Mouse (Mus musculus) cortical plate, adult 2 months (tissue): ENCODE measurements around the gene Obscn. TPM values are rescaled to one million over a fixed set of nuclear protein-coding genes. Genes with fewer than 3 reads are reported as not detected.
"Not testable (repeated sequence)": the region's sequence is repeated elsewhere in the genome, so short reads cannot be mapped to it uniquely, and the experiment has no call there.

Source experiments
- H3K27ac ChIP-seq: fragments of 200-500 bp; 2 replicates; pipeline ENCODE4 v1.5.1; 2012; ENCODE audit warnings: low read length, control low read depth, inconsistent platforms; ENCODE audit not compliant: insufficient read depth
- H3K4me1 ChIP-seq: fragments of 200-500 bp; 2 replicates; pipeline ENCODE4 v1.6.1; 2011; ENCODE audit warnings: low read length; ENCODE audit not compliant: control insufficient read depth, insufficient read depth
- H3K4me3 ChIP-seq: fragments of 200-500 bp; 2 replicates; pipeline ENCODE4 v1.5.1; 2011; ENCODE audit warnings: mild to moderate bottlenecking, low read length, control low read depth; ENCODE audit not compliant: insufficient read depth
- CTCF ChIP-seq: fragments of 200-500 bp; IDR thresholded peaks from 2 replicates; pipeline ENCODE4 v1.5.1; 2011; ENCODE audit warnings: mild to moderate bottlenecking, control low read depth, low read length; ENCODE audit not compliant: insufficient read depth; ENCODE audit errors: extremely low read depth
- POLR2A ChIP-seq: fragments of 200-500 bp; IDR thresholded peaks from 2 replicates; pipeline ENCODE4 v1.6.1; 2011; ENCODE audit warnings: mild to moderate bottlenecking, low read length, control low read depth; ENCODE audit not compliant: insufficient read depth; ENCODE audit errors: extremely low read depth
- polyA plus RNA-seq: library from polyadenylated mRNA; depleted of rRNA; stranded (reverse); fragments of >200 nt; gene quantifications from 2 replicates; pipeline ENCODE4 v1.2.3, GENCODE M21; 2012

Gene Obscn
- polyA plus RNA-seq, 1 experiment = 2.2 TPM

DNA sequence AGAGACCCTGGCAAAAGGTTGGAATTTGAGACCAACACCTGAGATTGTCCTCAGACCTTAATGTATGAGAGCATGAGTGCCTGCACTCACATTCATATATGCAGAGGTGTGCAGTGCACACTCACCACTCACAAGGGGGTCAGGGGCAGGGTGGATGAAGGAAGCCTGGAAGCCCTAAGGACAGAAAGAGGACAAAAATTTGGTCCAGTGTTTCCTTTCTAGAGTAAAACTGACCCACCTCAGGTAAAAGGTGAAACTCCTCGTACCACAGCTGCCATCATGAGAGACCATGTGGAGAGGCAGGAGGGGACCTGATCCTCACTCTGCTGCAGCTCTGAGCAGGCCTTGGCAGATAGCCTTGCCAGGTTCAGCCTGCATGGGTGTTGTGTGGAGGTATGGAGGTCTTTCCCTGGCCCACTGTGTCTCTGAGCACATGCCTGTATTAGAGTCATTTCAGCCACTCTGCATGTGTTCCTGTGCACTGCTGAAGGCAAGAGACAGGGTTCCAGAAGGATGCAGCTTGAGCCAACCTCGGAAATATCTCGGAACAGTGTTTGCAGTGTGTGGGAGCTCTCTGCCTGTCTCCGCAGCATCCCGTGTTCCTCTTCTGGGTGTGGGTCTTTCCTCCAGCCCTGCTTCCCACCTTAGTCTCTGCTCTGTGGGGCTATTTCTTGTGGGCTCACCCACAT, 178.8 kb downstream of the Obscn start:
- TF ChIP-seq CTCF (no peak), POLR2A (no peak)
- Histone ChIP-seq H3K4me3 (peak overlapping the region; percentile 76), H3K4me1 (peaks cover 4% of the 10 kb centered on the region; the same call in 1 of the 2 replicates), H3K27ac (0 out of 2 replicates have a peak overlapping the region, but pooled peaks have one; percentile 20)

DNA sequence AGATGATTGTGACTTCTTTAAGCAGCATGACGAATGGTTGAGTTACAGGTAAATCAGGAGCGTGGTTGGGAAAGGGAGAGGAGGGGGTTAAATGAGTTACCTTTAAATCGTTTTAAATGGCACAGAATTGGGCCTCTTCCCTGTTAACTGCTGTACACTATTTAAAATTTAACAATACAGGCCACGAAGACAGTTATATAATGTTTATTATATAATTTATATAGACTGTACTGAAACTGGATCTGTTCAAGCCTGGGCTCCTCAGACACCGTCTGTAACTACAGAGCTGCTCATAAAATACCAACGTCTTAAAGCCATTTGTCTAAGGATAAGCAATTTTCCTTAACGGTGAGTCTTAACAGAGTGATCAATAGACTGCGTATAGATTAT, 180.3 kb downstream of the Obscn start:
- Histone ChIP-seq H3K4me3 (peak overlapping the region; percentile 76), H3K27ac (no peak overlapping the region), H3K4me1 (peaks cover 4% of the 10 kb centered on the region; the same call in 1 of the 2 replicates)
- TF ChIP-seq CTCF (no peak), POLR2A (no peak)

DNA sequence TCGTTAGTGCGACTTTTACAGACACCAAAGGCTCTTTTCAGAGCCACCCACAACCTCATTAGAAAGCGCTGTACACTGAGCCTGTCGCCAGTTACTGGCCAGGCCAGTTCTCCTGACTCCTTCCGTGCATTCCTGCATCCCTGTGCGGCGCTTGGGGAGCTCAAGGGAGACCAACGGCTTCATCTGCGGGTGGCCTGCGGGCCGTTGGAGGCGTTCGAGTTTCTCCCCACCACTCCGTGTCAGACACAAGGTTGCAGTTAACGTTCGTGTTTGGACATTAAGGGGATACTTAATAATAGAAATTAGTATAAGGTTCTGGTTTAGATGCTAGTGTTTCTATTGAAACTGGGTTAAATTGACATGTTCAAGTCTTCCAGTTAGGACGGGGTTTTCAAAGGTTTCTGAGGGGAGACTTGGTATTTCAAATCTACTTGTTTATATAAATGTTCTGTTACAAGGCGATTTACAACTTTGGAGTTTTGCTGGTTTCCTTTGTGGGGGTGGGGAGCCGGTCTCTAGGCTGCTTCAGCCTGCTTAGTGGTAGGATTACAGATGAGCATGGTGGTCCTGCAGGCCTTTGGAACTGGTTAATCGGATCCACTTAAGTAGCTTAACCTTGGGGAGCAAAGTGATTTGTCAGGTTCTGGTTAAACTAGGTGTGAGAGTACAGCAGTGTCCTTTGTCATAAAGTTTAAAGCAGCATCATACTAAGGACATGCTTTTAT, 180.9 kb downstream of the Obscn start:
- peaks cover 4% of the 10 kb centered on the region; the same call in 1 of the 2 replicates for H3K4me1 ChIP-seq
- TF ChIP-seq CTCF = no peak
- no peak for TF ChIP-seq POLR2A
- H3K4me3 ChIP-seq = peak overlapping the region; percentile 76
- H3K27ac ChIP-seq = peak overlapping the region; percentile 95

DNA sequence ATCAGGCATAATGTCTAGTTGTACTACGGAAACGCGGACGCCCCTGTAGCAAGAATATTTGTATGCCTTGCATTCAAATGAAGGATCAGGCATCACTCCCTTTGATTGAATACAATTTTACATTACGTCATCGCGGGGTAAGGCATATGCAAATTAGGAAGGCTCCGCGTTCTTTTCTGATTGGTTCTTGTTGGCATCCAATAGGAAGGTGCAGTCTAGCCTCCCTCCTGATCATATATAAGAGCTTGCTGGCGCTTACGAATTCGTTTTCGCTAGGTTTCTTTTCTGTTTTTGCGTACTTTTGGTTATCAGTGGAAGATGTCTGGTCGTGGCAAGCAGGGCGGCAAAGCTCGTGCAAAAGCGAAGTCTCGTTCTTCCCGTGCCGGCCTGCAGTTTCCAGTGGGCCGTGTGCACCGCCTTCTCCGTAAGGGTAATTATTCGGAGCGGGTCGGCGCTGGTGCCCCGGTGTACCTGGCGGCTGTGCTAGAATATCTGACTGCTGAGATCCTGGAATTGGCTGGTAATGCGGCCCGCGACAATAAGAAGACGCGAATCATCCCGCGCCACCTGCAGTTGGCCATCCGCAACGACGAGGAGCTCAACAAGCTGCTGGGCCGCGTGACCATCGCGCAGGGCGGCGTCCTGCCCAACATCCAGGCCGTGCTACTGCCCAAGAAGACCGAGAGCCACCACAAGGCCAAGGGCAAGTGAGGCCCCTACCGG, 181.6 kb downstream of the Obscn start, which contains the start of the genes Hist3h2a and Trim17:
Gene Hist3h2a, plus strand, starts transcription at position 266 of the 723 bp plus-strand sequence.
Gene Trim17, plus strand, starts transcription at position 266 of the 723 bp plus-strand sequence.
- TF ChIP-seq CTCF (0 out of 2 replicates have a peak, but pooled peaks have one; percentile 24), POLR2A (peak; percentile 87)
- peak within 1 kb of the TSS; percentile 76 for H3K4me3 ChIP-seq
- peaks cover 4% of the 10 kb centered on the region; the same call in 1 of the 2 replicates for H3K4me1 ChIP-seq
- H3K27ac ChIP-seq = peak within 1 kb of the TSS; percentile 95

DNA sequence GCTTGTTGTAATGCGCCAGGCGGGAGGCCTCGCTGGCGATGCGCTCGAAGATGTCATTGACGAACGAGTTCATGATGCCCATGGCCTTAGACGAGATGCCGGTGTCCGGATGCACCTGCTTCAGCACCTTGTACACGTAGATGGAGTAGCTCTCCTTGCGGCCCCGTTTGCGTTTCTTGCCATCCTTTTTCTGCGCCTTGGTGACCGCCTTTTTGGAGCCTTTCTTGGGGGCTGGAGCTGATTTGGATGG, 182.1 kb downstream of the Obscn start:
- not testable (repeated sequence) for H3K4me1 ChIP-seq
- H3K27ac ChIP-seq = peak overlapping the region; percentile 89
- H3K4me3 ChIP-seq = peak overlapping the region; percentile 76

DNA sequence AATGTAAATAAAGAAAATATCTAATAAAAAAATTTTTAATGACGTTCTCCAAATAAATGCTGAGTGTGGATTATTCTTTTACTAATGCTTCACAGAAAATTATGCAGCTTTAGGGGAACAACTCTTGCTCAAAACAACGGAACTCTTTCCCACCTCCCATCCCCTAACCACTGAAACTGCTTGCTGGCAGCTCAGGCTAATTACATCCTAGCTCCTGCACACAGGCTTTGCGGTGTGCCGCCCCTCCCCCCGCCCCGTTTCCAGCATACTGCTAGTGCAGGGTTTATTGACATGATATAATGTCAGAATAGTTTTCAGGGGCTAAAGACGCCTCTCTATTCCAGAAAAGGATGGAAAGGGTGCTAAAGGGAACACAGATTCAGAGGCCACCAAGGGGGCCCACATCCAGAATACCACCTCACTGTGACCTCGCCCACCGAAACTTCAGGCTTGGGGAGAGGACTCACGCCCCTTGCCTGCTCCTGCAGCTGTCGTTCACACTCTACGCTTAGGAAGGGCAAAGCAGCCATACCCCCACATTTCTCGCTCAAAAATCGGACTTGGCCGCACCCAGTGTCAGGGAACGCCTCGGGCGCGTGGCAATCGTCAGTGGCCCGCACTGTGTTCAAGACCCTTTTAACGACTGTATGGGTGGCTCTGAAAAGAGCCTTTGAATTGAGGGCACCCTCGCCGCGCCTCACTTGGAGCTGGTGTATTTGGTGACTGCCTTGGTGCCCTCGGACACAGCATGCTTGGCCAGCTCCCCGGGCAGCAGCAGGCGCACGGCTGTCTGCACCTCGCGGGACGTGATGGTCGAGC, 182.6 kb downstream of the Obscn start:
- TF ChIP-seq POLR2A (no peak), CTCF (no peak)
- peak overlapping the region; percentile 89 for H3K27ac ChIP-seq
- H3K4me3 ChIP-seq = peak overlapping the region; percentile 76
- H3K4me1 ChIP-seq = no peaks in the 10 kb centered on the region

DNA sequence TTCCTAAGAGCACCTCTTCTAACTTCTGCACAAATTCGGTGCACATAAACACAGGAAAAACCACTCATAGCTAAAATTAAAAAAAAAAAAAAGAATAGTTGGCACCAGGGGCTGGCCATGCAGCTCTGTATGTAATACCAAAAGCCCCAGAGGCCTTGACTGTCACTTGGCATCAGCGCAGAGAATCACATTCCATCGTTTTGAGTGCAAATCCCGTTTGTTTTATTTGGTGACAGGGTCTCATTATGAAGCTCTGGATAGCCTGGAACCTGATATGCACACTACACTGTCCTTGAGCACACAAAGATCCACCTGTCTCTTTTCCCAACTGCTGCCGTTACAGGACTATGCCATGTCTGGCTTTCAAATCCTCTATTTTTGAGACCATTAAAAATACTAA, 185.0 kb downstream of the Obscn start:
- no peak overlapping the region for H3K27ac ChIP-seq
- TF ChIP-seq CTCF = no peak
- TF ChIP-seq POLR2A = no peak
- H3K4me1 ChIP-seq = no peaks in the 10 kb centered on the region
- H3K4me3 ChIP-seq = no peak overlapping the region

DNA sequence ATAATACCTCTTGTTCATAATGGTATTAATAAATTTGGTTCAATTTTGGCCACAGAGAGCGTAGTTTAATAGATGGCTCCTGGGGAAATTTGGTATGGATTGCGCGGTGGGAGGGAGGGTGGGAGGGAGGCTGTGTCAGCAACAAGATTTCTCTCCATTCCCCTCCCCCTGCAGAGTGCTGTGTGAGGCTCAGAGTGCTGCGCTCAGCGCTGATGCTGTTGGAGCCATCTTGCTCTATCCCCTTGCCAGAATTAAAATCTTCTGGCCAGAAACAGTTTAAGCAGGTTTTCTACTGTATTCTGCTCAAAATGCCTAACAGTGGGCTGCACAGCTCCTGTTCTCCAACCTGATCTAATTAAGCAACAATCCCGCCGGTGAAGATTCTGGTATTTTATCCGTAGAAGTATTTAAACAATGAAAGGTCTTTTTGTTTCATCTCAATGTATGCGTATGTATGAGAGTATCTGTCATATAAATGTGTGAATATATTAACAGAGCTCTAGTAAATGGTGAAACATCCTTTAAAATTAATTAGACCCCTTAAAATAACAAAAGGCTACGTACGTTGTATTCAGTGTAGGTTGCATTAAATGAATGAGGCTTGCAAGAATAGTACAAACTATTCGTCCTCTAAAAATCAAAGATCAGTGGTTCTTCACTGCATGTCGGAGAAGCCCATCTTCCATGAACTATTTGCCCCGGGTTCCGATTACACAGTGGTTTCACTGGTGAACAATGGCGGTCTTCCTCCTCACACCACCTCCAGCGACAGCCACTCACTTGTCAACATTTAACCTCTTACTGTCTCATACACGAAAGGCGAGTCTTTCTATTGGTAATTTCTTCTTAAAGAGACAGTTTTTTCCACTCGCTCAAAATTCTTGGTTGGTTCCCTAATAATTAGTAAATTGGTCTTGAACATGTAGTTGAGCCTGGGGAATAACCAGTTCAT, 186.4 kb downstream of the Obscn start:
- H3K4me1 ChIP-seq = no peaks in the 10 kb centered on the region
- peak overlapping the region; percentile 93 for H3K27ac ChIP-seq
- peak overlapping the region; percentile 81 for H3K4me3 ChIP-seq
- TF ChIP-seq CTCF (no peak), POLR2A (peak; percentile 94)
